Mouse (Mus musculus) lung, adult 2 months (tissue): Measurements from ENCODE around the gene St7. TPM values are rescaled to one million over a fixed set of nuclear protein-coding genes. Genes with fewer than 3 reads are reported as not detected.

Experiments used
- DNase-seq: peaks from one replicate; pipeline ENCODE4 v3.0.0; 2022
- H3K4me1 ChIP-seq: fragments of 200-500 bp; 2 replicates; pipeline ENCODE4 v1.6.1; 2011; ENCODE audit warnings: low read length; ENCODE audit not compliant: control insufficient read depth, insufficient read depth
- H3K4me3 ChIP-seq: fragments of 200-500 bp; replicated peaks from 2 replicates; pipeline ENCODE3; 2011; ENCODE audit warnings: low read depth, mild to moderate bottlenecking, control low read depth, low read length; ENCODE audit errors: extremely low read depth
- CTCF ChIP-seq: fragments of 200-500 bp; IDR thresholded peaks from 2 replicates; pipeline ENCODE4 v1.5.1; 2011; ENCODE audit warnings: mild to moderate bottlenecking, low read length, control low read depth; ENCODE audit not compliant: insufficient read depth
- POLR2A ChIP-seq: fragments of 200-500 bp; IDR thresholded peaks from 2 replicates; pipeline ENCODE4 v1.6.1; 2011; ENCODE audit warnings: low read depth, mild to moderate bottlenecking, control low read depth, low read length, borderline replicate concordance; ENCODE audit errors: extremely low read depth
- WGBS: fragments of 180-500 bp; shearing (Covaris S2); methylation state at CpG from one replicate; pipeline ENCODE4 v1.1.7; 2018; 5-methylcytosine and 5-hydroxymethylcytosine counted together
- polyA plus RNA-seq: library from polyadenylated mRNA; depleted of rRNA; stranded (reverse); fragments of >200 nt; gene quantifications from 2 replicates; pipeline ENCODE4 v1.2.3, GENCODE M21; 2012

The St7 gene
- polyA plus RNA-seq, 1 experiment: 9.9 TPM

DNA sequence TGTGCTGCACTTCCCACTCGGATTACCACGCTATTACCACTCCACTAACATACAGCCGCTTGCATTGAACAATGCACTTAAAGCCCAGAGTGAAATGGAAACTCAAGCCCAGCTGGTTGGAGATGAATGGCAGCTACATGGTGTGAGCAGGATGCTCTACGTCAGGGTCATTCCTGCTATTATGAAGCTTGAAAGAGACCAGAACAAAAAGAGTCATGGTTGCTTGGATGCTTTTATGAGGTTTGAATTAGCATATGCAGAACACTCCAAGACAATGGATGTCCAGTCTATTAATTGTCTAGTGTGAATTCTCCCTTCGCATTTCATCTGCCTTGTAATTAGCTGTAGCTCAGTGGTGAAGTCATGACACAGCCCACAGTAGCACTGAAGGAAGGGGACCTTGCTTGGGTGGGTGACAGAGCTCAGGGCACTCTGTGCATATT is 104.6 kb downstream of the St7 start:
- TF ChIP-seq POLR2A (no peak), CTCF (no peak)
- Histone ChIP-seq H3K4me3 (no peak overlapping the region), H3K4me1 (no peaks in the 10 kb centered on the region)
- WGBS: 91% methylated on average over 5 of the region's 5 CpGs
- no peak for DNase-seq

GRCm38 (mm10) chr6:17800694-17801093 is 108.0 kb downstream of the St7 start:
- no peaks in the 10 kb centered on the region for H3K4me1 ChIP-seq
- DNase-seq: no peak
- H3K4me3 ChIP-seq: no peak overlapping the region
- WGBS: 80% methylated on average over 5 of the region's 5 CpGs
- no peak for TF ChIP-seq CTCF
- TF ChIP-seq POLR2A: no peak

DNA sequence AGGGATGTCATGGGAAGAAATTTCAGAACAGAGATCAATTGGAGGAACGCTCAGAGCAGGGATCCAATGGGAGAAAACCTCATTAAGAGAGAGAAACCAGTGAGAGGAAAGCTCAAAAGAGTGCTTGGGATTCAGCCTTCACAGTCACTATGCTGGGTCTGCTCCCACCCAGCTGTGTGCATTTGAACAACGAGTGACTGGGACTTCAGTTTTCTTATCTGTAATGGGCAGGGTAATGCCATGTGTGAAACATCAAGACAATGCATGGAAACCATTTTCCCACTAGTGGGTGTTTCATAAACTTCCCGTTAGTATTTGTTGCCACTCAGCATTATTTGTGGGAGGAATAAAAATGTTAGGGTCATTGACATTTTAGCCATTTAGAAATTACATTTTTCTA is 111.7 kb downstream of the St7 start:
- no peak for DNase-seq
- TF ChIP-seq POLR2A: no peak
- no peak for TF ChIP-seq CTCF
- Histone ChIP-seq H3K4me1 (no peaks in the 10 kb centered on the region), H3K4me3 (no peak overlapping the region)
- WGBS: 60% methylated on average over 3 of the region's 3 CpGs

DNA sequence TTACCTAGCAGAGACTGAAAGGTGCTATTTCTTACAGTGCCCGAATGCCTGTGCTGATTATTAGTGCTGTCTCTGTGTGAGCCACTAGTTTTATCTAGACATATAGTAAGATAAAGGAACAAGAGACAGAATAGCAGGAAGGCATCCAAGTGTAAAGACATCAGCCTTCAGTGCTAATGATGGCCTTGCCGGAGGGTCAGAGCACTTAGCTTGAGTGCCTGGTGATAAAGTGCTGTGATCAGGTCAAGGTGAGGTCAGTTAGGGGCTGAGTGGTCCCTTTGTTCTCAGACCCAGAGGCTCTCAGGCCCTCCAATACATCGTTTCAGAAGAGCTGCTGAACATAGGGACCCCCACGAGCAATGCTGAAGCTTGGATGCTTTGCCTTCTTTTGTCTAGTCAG is 113.8 kb downstream of the St7 start:
- Histone ChIP-seq H3K4me1 (no peaks in the 10 kb centered on the region), H3K4me3 (no peak overlapping the region)
- WGBS: 38% methylated on average over 4 of the region's 4 CpGs
- DNase-seq: no peak
- TF ChIP-seq CTCF (no peak), POLR2A (no peak)

DNA sequence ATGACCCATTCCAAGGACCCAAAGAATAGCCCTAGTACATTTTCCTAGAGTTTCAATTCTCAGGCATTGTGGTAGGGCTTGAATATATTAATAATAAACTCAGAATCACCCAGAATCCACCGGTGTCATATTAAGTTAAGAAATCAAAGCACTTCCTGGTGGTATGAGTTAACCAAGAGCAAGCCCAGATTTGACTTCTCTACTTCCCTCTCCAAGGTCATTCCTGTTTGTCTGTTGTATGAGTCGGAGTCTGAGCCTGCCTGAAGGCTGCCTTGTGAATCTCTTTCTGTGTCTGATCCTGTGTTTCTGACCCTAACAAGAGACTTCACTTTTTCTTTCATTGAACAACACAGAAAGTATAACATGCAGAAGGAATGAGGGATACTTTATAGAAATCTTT is 118.3 kb downstream of the St7 start:
- no peaks in the 10 kb centered on the region for H3K4me1 ChIP-seq
- DNase-seq: no peak
- 65% methylated on average over 2 of the region's 2 CpGs for WGBS
- TF ChIP-seq POLR2A (no peak), CTCF (no peak)
- no peak overlapping the region for H3K4me3 ChIP-seq

DNA sequence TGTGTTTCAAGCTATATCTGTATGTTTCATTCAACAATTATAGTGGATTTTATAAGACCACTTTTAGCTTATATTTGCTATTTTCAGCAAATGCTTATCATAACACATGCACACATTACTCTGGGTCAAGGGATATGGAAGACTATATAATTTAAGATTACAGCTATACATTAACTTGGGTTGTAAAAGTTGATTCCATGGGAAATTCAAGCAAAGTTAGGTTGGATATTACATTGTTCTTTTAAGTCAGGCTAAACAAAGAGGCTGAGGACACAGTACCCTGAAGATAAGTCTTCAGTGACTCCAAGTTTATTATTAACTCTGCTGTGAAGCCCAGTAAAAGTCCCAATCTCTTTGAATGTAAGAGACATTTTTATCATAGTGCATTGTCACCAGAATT is 118.8 kb downstream of the St7 start:
- H3K4me3 ChIP-seq: no peak overlapping the region
- no peak for TF ChIP-seq CTCF
- TF ChIP-seq POLR2A: no peak
- H3K4me1 ChIP-seq: no peaks in the 10 kb centered on the region
- no peak for DNase-seq

- TF ChIP-seq POLR2A (no peak), CTCF (no peak)
- WGBS: 64% methylated on average over 2 of the region's 2 CpGs
- DNase-seq: no peak
- H3K4me3 ChIP-seq: no peak overlapping the region
- no peaks in the 10 kb centered on the region for H3K4me1 ChIP-seq
Measured at GRCm38 (mm10) chr6:17814074-17814649, 121.4 kb downstream of the St7 start.

GRCm38 (mm10) chr6:17816865-17817435 is 124.2 kb downstream of the St7 start:
- Histone ChIP-seq H3K4me1 (no peaks in the 10 kb centered on the region), H3K4me3 (no peak overlapping the region)
- WGBS: 25% methylated on average over 3 of the region's 3 CpGs
- TF ChIP-seq POLR2A (no peak), CTCF (no peak)
- DNase-seq: no peak

- WGBS: 92% methylated on average over 2 of the region's 2 CpGs
- H3K4me1 ChIP-seq: no peaks in the 10 kb centered on the region; the same call in 1 of the 2 replicates
- TF ChIP-seq CTCF: no peak
- no peak for TF ChIP-seq POLR2A
- H3K4me3 ChIP-seq: no peak overlapping the region
- DNase-seq: no peak
Measured at GRCm38 (mm10) chr6:17823614-17824013, 130.9 kb downstream of the St7 start.

- TF ChIP-seq POLR2A: no peak
- no peak for TF ChIP-seq CTCF
- 94% methylated on average over 1 of the region's 1 CpGs for WGBS
- DNase-seq: no peak
Measured at GRCm38 (mm10) chr6:17824735-17825134, 132.0 kb downstream of the St7 start.

GRCm38 (mm10) chr6:17828382-17828781 is 135.6 kb downstream of the St7 start:
- H3K4me3 ChIP-seq: no peak overlapping the region
- 59% methylated on average over 4 of the region's 4 CpGs for WGBS
- no peaks in the 10 kb centered on the region; the same call in 1 of the 2 replicates for H3K4me1 ChIP-seq
- no peak for DNase-seq
- TF ChIP-seq CTCF: no peak
- no peak for TF ChIP-seq POLR2A

More at GRCm38 (mm10) chr6:17824735-17825134, 132.0 kb downstream of the St7 start:
- no peak overlapping the region for H3K4me3 ChIP-seq
- H3K4me1 ChIP-seq: no peaks in the 10 kb centered on the region; the same call in 1 of the 2 replicates
